ENCODE assay signal across 8 mouse cellular contexts in the genomic region with DNA sequence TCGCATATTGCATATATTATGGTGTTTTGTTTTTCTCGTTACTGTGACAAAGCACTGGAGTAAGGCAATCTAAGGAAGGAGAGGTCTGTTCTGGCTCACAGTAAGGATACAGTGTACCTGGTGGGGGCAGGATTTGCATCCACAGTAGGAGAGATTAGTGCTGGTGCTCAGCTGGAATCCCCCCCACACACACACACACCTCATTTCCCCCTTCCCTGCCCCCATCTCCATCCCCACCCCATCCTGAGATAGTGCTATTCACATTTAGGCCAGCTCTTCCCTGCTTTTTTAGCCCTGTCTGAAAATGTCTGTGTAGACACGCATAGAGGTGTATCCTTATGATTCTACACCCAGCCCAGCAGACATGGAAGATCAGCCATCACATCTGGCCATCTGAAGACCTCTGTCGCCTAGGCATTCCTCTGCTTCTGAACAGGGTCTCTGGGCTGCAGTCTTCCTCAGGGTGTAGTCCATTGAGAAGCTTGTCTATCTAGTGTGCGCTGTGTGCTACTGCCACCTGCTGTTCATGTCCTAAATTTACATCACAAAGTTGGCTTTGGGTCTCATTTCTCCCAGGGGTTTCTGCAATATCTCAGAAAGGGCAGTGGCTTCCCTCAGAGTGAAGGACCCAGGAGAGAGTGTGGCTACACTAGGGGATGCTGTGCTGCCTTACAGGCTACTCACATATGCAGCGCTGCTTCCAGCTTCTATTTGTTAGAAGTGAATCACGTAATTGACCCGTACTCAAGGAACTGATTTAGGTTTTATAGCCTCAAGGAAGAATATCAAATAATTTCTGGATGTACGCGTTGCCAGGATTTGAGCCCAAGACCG. TPM values are rescaled to one million over a fixed set of nuclear protein-coding genes. Genes with fewer than 3 reads are reported as not detected.
DNase-seq lines count a peak whose midpoint lies in the region; ATAC-seq and TF ChIP-seq lines count a peak whose summit lies in the region.

No protein-coding gene starts in this region.

- TF ChIP-seq CTCF in thymus, adult 2 months (IDR thresholded peaks at IDR 0.05; ENCODE audit: borderline replicate concordance, control insufficient read depth, extremely low read depth, insufficient read depth, low read length, poor library complexity), result 0 out of 2 replicates have a peak, but pooled peaks have one; percentile 28

- no peaks in the 10 kb centered on the region for H3K4me1 ChIP-seq in heart, embryonic 12.5 days (replicated peaks)
- no peaks in the 10 kb centered on the region for H3K4me1 ChIP-seq in kidney, embryonic 16.5 days (ENCODE audit: insufficient read depth, low read length)
- no peaks in the 10 kb centered on the region for H3K4me1 ChIP-seq in liver, embryonic 16.5 days (ENCODE audit: control insufficient read depth, low read depth, low read length)
- H3K4me1 ChIP-seq in neural tube, embryonic 13.5 days (replicated peaks), result no peaks in the 10 kb centered on the region
- H3K4me1 ChIP-seq in thymus, adult 2 months (replicated peaks; ENCODE audit: control insufficient read depth, insufficient read depth, low read length), result no peaks in the 10 kb centered on the region

- H3K9me3 ChIP-seq in heart, embryonic 12.5 days (replicated peaks), result no peaks in the 10 kb centered on the region
- peaks cover 2% of the 10 kb centered on the region; the same call in 1 of the 2 replicates for H3K9me3 ChIP-seq in kidney, embryonic 16.5 days (ENCODE audit: low read length)
- H3K9me3 ChIP-seq in liver, embryonic 16.5 days (replicated peaks; ENCODE audit: control insufficient read depth, low read length), result no peaks in the 10 kb centered on the region
- no peaks in the 10 kb centered on the region for H3K9me3 ChIP-seq in neural tube, embryonic 13.5 days

- DNase-seq in B cell, adult 2 months, result peak; percentile 69 to 72
- peak; percentile 84 for DNase-seq in R1 (ENCODE audit: low read depth, low spot score)
- peak; percentile 68 for DNase-seq in thymus, adult 2 months

- H3K4me2 ChIP-seq in heart, embryonic 12.5 days, result no peak overlapping the region
- H3K4me2 ChIP-seq in kidney, embryonic 16.5 days (replicated peaks; ENCODE audit: low read depth, low read length), result no peak overlapping the region
- no peak overlapping the region for H3K4me2 ChIP-seq in liver, embryonic 16.5 days (ENCODE audit: low read depth, low read length)
- no peak overlapping the region for H3K4me2 ChIP-seq in neural tube, embryonic 13.5 days

- TF ChIP-seq POLR2A in thymus, adult 2 months (IDR thresholded peaks at IDR 0.05; ENCODE audit: control insufficient read depth, extremely low read depth, insufficient read depth, low read length, poor library complexity), result no peak

- ATAC-seq in common myeloid progenitor, adult 5-6 weeks (replicated peaks; ENCODE audit: low read depth, poor library complexity, severe bottlenecking), result peak; percentile 97
- ATAC-seq in heart, embryonic 12.5 days (ENCODE audit: insufficient number of reproducible peaks, low FRiP score), result peak; percentile 53; the same call in 1 of the 2 replicates
- peak; percentile 84 for ATAC-seq in kidney, embryonic 16.5 days (ENCODE audit: low FRiP score, low TSS enrichment)
- ATAC-seq in liver, embryonic 16.5 days (ENCODE audit: low read depth), result peak; percentile 33
- peak; percentile 80 for ATAC-seq in neural tube, embryonic 13.5 days (ENCODE audit: low read depth)

- H3K9ac ChIP-seq in heart, embryonic 12.5 days, result no peak overlapping the region
- H3K9ac ChIP-seq in kidney, embryonic 16.5 days (replicated peaks; ENCODE audit: low read length), result no peak overlapping the region
- no peak overlapping the region for H3K9ac ChIP-seq in liver, embryonic 16.5 days (ENCODE audit: low read depth, low read length)
- no peak overlapping the region for H3K9ac ChIP-seq in neural tube, embryonic 13.5 days

- H3K27ac ChIP-seq in heart, embryonic 12.5 days (ENCODE audit: poor library complexity, severe bottlenecking), result no peak overlapping the region
- H3K27ac ChIP-seq in kidney, embryonic 16.5 days (ENCODE audit: low read length), result no peak overlapping the region
- no peak overlapping the region for H3K27ac ChIP-seq in liver, embryonic 16.5 days (ENCODE audit: low read length)
- H3K27ac ChIP-seq in neural tube, embryonic 13.5 days (replicated peaks), result no peak overlapping the region
- H3K27ac ChIP-seq in thymus, adult 2 months (ENCODE audit: control insufficient read depth, insufficient read depth, low read length), result no peak overlapping the region

- H3K4me3 ChIP-seq in heart, embryonic 12.5 days, result no peak overlapping the region
- no peak overlapping the region for H3K4me3 ChIP-seq in kidney, embryonic 16.5 days (ENCODE audit: low read length)
- H3K4me3 ChIP-seq in liver, embryonic 16.5 days (ENCODE audit: low read depth, low read length), result no peak overlapping the region
- H3K4me3 ChIP-seq in neural tube, embryonic 13.5 days, result no peak overlapping the region
- H3K4me3 ChIP-seq in thymus, adult 2 months (ENCODE audit: control insufficient read depth, insufficient read depth, low read length), result no peak overlapping the region

- H3K27me3 ChIP-seq in heart, embryonic 12.5 days (replicated peaks), result no peaks in the 10 kb centered on the region
- no peaks in the 10 kb centered on the region for H3K27me3 ChIP-seq in kidney, embryonic 16.5 days (ENCODE audit: insufficient read depth, low read length)
- no peaks in the 10 kb centered on the region for H3K27me3 ChIP-seq in liver, embryonic 16.5 days (ENCODE audit: control insufficient read depth, insufficient read depth, low read depth, low read length)
- H3K27me3 ChIP-seq in neural tube, embryonic 13.5 days, result no peaks in the 10 kb centered on the region
- H3K27me3 ChIP-seq in thymus, adult 2 months (ENCODE audit: control insufficient read depth, insufficient read depth, low read length), result no peaks in the 10 kb centered on the region

- H3K36me3 ChIP-seq in heart, embryonic 12.5 days, result no peaks in the 10 kb centered on the region
- H3K36me3 ChIP-seq in kidney, embryonic 16.5 days (ENCODE audit: insufficient read depth, low read length), result no peaks in the 10 kb centered on the region
- no peaks in the 10 kb centered on the region for H3K36me3 ChIP-seq in liver, embryonic 16.5 days (ENCODE audit: control insufficient read depth, insufficient read depth)
- H3K36me3 ChIP-seq in neural tube, embryonic 13.5 days, result no peaks in the 10 kb centered on the region
- no peaks in the 10 kb centered on the region for H3K36me3 ChIP-seq in thymus, adult 2 months (ENCODE audit: control insufficient read depth, insufficient read depth, low read length)

- WGBS in heart, embryonic 12.5 days, result 55% methylated on average over 11 of the region's 11 CpGs
- WGBS in kidney, embryonic 16.5 days, result 58% methylated on average over 11 of the region's 11 CpGs
- 49% methylated on average over 11 of the region's 11 CpGs for WGBS in liver, embryonic 16.5 days (ENCODE audit: insufficient replicate concordance)
- 64% methylated on average over 11 of the region's 11 CpGs for WGBS in neural tube, embryonic 13.5 days
- WGBS in thymus, adult 2 months, result 74% methylated on average over 11 of the region's 11 CpGs

RNA-seq across cellular contexts. Expression of gene Slc16a1, which starts 44.4 kb away (rescaled TPM):
- total RNA-seq in common myeloid progenitor, adult 5-6 weeks (2017), result 82.4 and 85.1 TPM in 2 replicates
- 89.3 and 89.4 TPM in 2 replicates for polyA plus RNA-seq in heart, embryonic 12.5 days (2016; fragmentation: Nextera tagmentation; extraction: Ambion mirVana)
- 44.0 and 48.7 TPM in 2 replicates for polyA plus RNA-seq in kidney, embryonic 16.5 days (2015; fragmentation: Nextera tagmentation; extraction: Ambion mirVana)
- 87.4 and 87.5 TPM in 2 replicates for polyA plus RNA-seq in liver, embryonic 16.5 days (2015; fragmentation: Nextera tagmentation; extraction: Ambion mirVana)
- 8.3 and 9.8 TPM in 2 replicates for polyA plus RNA-seq in neural tube, embryonic 13.5 days (2015; fragmentation: Nextera tagmentation; extraction: Ambion mirVana)
- 54.9 and 80.5 TPM in 2 replicates for polyA plus RNA-seq in thymus, adult 2 months (2012; rRNA removed)

Comparison
In these comparisons a context has a peak if more than half of its experiments do, and no peak if none do; other contexts are left out.
1. ATAC-seq: peak in every context shown above with its lines; median percentile 97 in common myeloid progenitor, adult 5-6 weeks; 84 in kidney, embryonic 16.5 days; 80 in neural tube, embryonic 13.5 days; 53 in heart, embryonic 12.5 days; 33 in liver, embryonic 16.5 days.